Mouse (Mus musculus): Measurements from ENCODE around the gene Sgms1. TPM values are rescaled to one million over a fixed set of nuclear protein-coding genes. Genes with fewer than 3 reads are reported as not detected.
A peak's percentile ranks its signal among the peaks of the same experiment; 100 is the strongest.
"Not testable (repeated sequence)": the region's sequence is repeated elsewhere in the genome, so short reads cannot be mapped to it uniquely, and the experiment has no call there.

The Sgms1 gene
- polyA plus RNA-seq, 1 experiment from 2014 or later: 43.3 TPM

- H3K27ac ChIP-seq: peak overlapping the region; percentile 45
- H3K27me3 ChIP-seq (replicated peaks): no peaks in the 10 kb centered on the region
- no peak overlapping the region for H3K9ac ChIP-seq
- no peaks in the 10 kb centered on the region for H3K9me3 ChIP-seq
- 43% methylated on average over 12 of the region's 12 CpGs for whole genome bisulfite sequencing
- no peaks in the 10 kb centered on the region for H3K36me3 ChIP-seq
- ATAC-seq (ENCODE audit: insufficient read depth, low FRiP score, low read depth): no peak
- H3K4me2 ChIP-seq: peak overlapping the region; percentile 10; the same call in 1 of the 2 replicates
- H3K4me3 ChIP-seq (replicated peaks): no peak overlapping the region
- 0 out of 2 replicates have a peak, but pooled peaks cover 6% of the 10 kb centered on the region for H3K4me1 ChIP-seq
Observed at GRCm38 (mm10) chr19:32319531-32320365, 69.8 kb downstream of the Sgms1 start.

DNA sequence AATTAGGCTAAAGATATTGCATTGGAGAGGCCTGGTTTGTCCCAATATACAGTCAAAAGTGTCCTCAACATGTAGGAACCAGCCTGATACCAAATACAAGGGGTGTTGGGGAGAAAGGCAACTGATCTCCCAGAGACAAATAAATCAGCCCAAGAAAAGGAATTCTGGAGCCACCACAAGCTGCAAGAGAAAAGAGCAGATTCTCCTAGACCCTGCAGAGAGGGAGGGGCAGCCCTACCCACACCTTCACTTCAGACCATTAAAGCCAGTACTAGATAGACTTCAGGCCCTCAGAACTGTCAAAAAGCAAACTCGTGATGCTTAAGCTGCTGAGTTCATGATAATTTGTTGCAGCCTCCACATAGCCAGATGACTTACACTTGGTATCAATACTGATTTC, 70.5 kb downstream of the Sgms1 start:
- WGBS: 66% methylated on average over 1 of the region's 1 CpGs
- Histone ChIP-seq H3K4me2 (no peak overlapping the region), H3K4me3 (replicated peaks) (no peak overlapping the region), H3K36me3 (no peaks in the 10 kb centered on the region), H3K9ac (no peak overlapping the region), H3K27me3 (replicated peaks) (no peaks in the 10 kb centered on the region), H3K9me3 (no peaks in the 10 kb centered on the region), H3K27ac (no peak overlapping the region), H3K4me1 (0 out of 2 replicates have a peak, but pooled peaks cover 6% of the 10 kb centered on the region)
- no peak for ATAC-seq (ENCODE audit: insufficient read depth, low FRiP score, low read depth)

GRCm38 (mm10) chr19:32317347-32317746, 72.2 kb downstream of the Sgms1 start:
- H3K27me3 ChIP-seq (replicated peaks); H3K9me3 ChIP-seq; H3K36me3 ChIP-seq; H3K9ac ChIP-seq; ATAC-seq (ENCODE audit: insufficient read depth, low FRiP score, low read depth); H3K27ac ChIP-seq; H3K4me2 ChIP-seq; H3K4me3 ChIP-seq (replicated peaks); H3K4me1 ChIP-seq: not testable (repeated sequence)
- 93% methylated on average over 1 of the region's 1 CpGs for WGBS

GRCm38 (mm10) chr19:32313304-32313703, 76.2 kb downstream of the Sgms1 start:
- no peaks in the 10 kb centered on the region for H3K9me3 ChIP-seq
- H3K36me3 ChIP-seq: no peaks in the 10 kb centered on the region
- H3K27ac ChIP-seq: no peak overlapping the region
- H3K9ac ChIP-seq: no peak overlapping the region
- H3K4me3 ChIP-seq (replicated peaks): no peak overlapping the region
- 87% methylated on average over 4 of the region's 4 CpGs for WGBS
- ATAC-seq (ENCODE audit: insufficient read depth, low FRiP score, low read depth): no peak
- H3K4me1 ChIP-seq: no peaks in the 10 kb centered on the region
- H3K27me3 ChIP-seq (replicated peaks): no peaks in the 10 kb centered on the region
- no peak overlapping the region for H3K4me2 ChIP-seq

- Histone ChIP-seq H3K9me3 (no peaks in the 10 kb centered on the region), H3K4me3 (replicated peaks) (no peak overlapping the region), H3K4me1 (no peaks in the 10 kb centered on the region), H3K27me3 (replicated peaks) (no peaks in the 10 kb centered on the region), H3K36me3 (no peaks in the 10 kb centered on the region), H3K4me2 (no peak overlapping the region), H3K27ac (no peak overlapping the region), H3K9ac (no peak overlapping the region)
- ATAC-seq (ENCODE audit: insufficient read depth, low FRiP score, low read depth): no peak
- WGBS: 91% methylated on average over 5 of the region's 5 CpGs
Observed at GRCm38 (mm10) chr19:32311762-32312161, 77.8 kb downstream of the Sgms1 start.

- H3K27ac ChIP-seq: no peak overlapping the region
- 79% methylated on average over 3 of the region's 3 CpGs for WGBS
- no peak overlapping the region for H3K4me3 ChIP-seq (replicated peaks)
- no peaks in the 10 kb centered on the region for H3K4me1 ChIP-seq
- no peaks in the 10 kb centered on the region for H3K27me3 ChIP-seq (replicated peaks)
- no peak overlapping the region for H3K9ac ChIP-seq
- no peak for ATAC-seq (ENCODE audit: insufficient read depth, low FRiP score, low read depth)
- no peaks in the 10 kb centered on the region for H3K36me3 ChIP-seq
- H3K4me2 ChIP-seq: no peak overlapping the region
- H3K9me3 ChIP-seq: no peaks in the 10 kb centered on the region
Observed at GRCm38 (mm10) chr19:32311063-32311462, 78.5 kb downstream of the Sgms1 start.

DNA sequence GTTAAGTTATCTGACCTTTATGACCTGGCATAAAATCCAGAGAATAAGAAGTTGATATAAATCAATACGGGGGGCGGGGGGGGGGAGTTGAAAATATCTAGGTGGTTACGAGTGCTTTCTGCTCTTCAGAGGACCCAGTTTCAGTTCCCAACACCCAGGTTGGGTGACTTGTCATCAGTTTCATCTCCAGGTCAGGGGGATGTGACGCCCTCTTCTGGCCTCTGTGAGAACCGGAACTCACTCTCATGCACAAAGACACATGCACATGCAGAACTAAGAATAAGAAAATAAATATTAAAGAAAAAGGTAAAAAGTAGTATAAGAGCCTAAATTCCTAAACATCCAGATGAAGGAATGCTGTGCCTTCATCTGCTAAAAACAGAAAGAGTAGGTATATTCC, 79.0 kb downstream of the Sgms1 start:
- ATAC-seq (ENCODE audit: insufficient read depth, low FRiP score, low read depth): no peak
- WGBS: 92% methylated on average over 5 of the region's 5 CpGs
- H3K4me3 ChIP-seq (replicated peaks): no peak overlapping the region

DNA sequence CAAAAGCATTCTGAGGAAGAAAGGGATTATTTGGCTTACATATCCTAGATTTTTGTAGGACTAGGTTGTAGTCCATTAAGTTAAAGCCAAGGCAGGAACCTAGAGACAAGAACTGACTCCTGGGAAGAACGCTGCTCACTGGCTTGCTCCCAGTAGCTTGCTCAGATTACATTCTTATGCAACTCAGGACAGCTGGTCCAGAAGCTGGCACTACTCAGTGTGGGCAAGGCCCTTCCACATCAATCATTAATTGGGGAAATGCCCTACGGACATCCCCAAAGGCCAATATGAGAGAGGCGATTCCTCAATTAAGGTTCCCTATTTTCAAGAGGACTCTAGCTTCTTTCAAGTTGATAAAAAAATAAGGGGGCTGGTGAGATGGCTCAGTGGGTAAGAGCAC, 80.2 kb downstream of the Sgms1 start:
- no peak for ATAC-seq (ENCODE audit: insufficient read depth, low FRiP score, low read depth)
- H3K4me1 ChIP-seq: peaks cover 9% of the 10 kb centered on the region; the same call in 1 of the 2 replicates
- H3K36me3 ChIP-seq: no peaks in the 10 kb centered on the region
- H3K4me2 ChIP-seq: no peak overlapping the region
- WGBS: 79% methylated on average over 3 of the region's 3 CpGs
- no peak overlapping the region for H3K4me3 ChIP-seq (replicated peaks)
- no peaks in the 10 kb centered on the region for H3K9me3 ChIP-seq
- no peak overlapping the region for H3K9ac ChIP-seq
- H3K27me3 ChIP-seq (replicated peaks): no peaks in the 10 kb centered on the region
- no peak overlapping the region for H3K27ac ChIP-seq

More for the DNA sequence above, 79.0 kb downstream of the Sgms1 start:
- no peaks in the 10 kb centered on the region for H3K4me1 ChIP-seq
- H3K9me3 ChIP-seq: no peaks in the 10 kb centered on the region
- H3K27ac ChIP-seq: no peak overlapping the region
- no peak overlapping the region for H3K4me2 ChIP-seq
- no peak overlapping the region for H3K9ac ChIP-seq
- H3K27me3 ChIP-seq (replicated peaks): no peaks in the 10 kb centered on the region
- no peaks in the 10 kb centered on the region for H3K36me3 ChIP-seq

GRCm38 (mm10) chr19:32308311-32308710, 81.2 kb downstream of the Sgms1 start:
- whole genome bisulfite sequencing: 85% methylated on average over 3 of the region's 3 CpGs
- Histone ChIP-seq H3K4me1 (peaks cover 11% of the 10 kb centered on the region; the same call in 1 of the 2 replicates), H3K36me3 (no peaks in the 10 kb centered on the region), H3K9me3 (no peaks in the 10 kb centered on the region), H3K27ac (no peak overlapping the region), H3K27me3 (replicated peaks) (no peaks in the 10 kb centered on the region), H3K4me2 (no peak overlapping the region), H3K9ac (no peak overlapping the region), H3K4me3 (replicated peaks) (no peak overlapping the region)
- ATAC-seq (ENCODE audit: insufficient read depth, low FRiP score, low read depth): no peak

DNA sequence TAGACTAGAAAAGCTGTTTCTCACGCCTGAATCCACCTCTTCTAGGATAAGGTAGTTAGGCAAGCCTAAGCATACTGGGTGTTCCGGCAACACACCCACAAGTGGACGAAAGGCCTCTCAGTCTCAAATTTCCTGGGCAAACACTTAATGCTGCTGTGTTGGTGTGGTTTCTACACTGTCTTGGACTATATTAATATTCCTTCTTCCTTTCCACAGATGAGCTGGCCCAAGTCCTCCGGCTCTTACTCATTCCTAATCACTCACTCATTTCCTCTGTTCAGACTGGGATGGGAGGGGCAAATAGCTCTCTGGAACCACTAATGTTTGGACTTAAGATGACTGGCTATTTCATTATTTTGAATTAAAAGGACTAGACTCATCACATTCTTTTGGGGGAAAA, 84.6 kb downstream of the Sgms1 start:
- peak overlapping the region; percentile 90 for H3K27ac ChIP-seq
- peak; percentile 59; the same call in 1 of the 2 replicates for ATAC-seq (ENCODE audit: insufficient read depth, low FRiP score, low read depth)
- peaks cover 11% of the 10 kb centered on the region; the same call in 1 of the 2 replicates for H3K4me1 ChIP-seq
- no peaks in the 10 kb centered on the region for H3K9me3 ChIP-seq
- H3K4me2 ChIP-seq: no peak overlapping the region
- no peaks in the 10 kb centered on the region for H3K36me3 ChIP-seq
- 42% methylated on average over 4 of the region's 4 CpGs for WGBS
- H3K9ac ChIP-seq: no peak overlapping the region
- no peaks in the 10 kb centered on the region for H3K27me3 ChIP-seq (replicated peaks)
- H3K4me3 ChIP-seq (replicated peaks): no peak overlapping the region

GRCm38 (mm10) chr19:32304008-32304873, 85.3 kb downstream of the Sgms1 start:
- Histone ChIP-seq H3K4me2 (no peak overlapping the region), H3K4me3 (replicated peaks) (no peak overlapping the region), H3K27ac (peak overlapping the region; percentile 90), H3K4me1 (peaks cover 11% of the 10 kb centered on the region; the same call in 1 of the 2 replicates), H3K27me3 (replicated peaks) (no peaks in the 10 kb centered on the region), H3K36me3 (no peaks in the 10 kb centered on the region), H3K9ac (no peak overlapping the region), H3K9me3 (no peaks in the 10 kb centered on the region)
- 49% methylated on average over 9 of the region's 9 CpGs for WGBS
- peak; percentile 79 for ATAC-seq (ENCODE audit: insufficient read depth, low FRiP score, low read depth)
